Mouse (Mus musculus) frontal cortex, adult 2 months (tissue): ENCODE results near the gene Trappc2l. TPM values are rescaled to one million over a fixed set of nuclear protein-coding genes. Genes with fewer than 3 reads are reported as not detected.
A peak's percentile ranks its signal among the peaks of the same experiment; 100 is the strongest.
"Not testable (repeated sequence)": the region's sequence is repeated elsewhere in the genome, so short reads cannot be mapped to it uniquely, and the experiment has no call there.

ENCODE experiments used
- DNase-seq, 2 experiments: peaks; one replicate each; pipeline ENCODE4 v3.0.0; 2022; ENCODE audit warnings: low spot score in 1 of 2; ENCODE audit errors: extremely low spot score in 1 of 2
- polyA plus RNA-seq: library from polyadenylated mRNA; depleted of rRNA; stranded (reverse); fragments of >200 nt; gene quantifications from 2 replicates; pipeline ENCODE4 v1.2.3, GENCODE M21; 2012; rRNA removed

Gene Trappc2l
- polyA plus RNA-seq: 130 and 153 TPM in 2 replicates

DNA sequence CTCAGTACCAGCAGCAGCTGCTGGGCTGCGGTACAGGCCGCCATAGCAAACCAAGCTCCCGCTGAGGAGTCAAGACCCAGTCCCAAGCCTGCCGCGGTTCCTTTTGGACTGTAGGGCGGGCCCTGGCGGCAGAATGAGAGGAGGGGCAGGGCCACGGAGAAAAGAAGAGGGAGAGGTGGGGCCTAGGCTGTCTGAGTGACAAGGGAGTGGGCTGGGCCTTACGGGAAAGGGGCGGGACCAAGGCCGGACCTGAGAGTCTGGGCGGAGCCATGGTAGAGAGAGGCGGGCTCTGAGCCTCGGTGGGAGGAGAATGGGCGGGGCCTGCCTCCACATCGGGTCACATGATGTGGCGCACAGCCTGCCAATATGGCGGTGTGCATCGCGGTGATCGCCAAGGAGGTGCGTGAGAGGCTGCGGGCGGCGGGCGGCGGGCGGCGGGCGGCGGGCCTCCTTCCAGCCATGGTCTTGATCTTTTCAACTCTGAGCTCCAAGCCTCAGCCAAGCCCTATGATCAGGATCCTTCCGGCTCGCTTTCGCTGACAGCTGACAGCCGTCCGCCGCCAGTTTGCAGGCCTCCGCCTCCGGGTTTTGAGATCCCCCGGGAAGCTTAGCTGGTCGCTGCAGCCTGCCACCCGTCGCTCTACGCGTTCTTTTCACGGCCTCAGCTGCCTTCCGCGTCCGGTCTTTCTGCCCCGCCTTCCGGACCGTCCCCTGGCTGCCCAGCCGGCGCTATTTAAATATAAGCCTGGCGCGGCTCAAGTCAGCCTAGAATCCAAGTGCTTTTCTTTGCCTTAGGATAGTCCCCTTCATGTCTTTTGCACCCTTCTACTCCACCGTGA is at the start of gene Trappc2l, which contains the start of gene Galns:
Gene Trappc2l, plus strand, starts transcription at position 346 of the 839 bp plus-strand sequence.
Gene Galns, minus strand, starts transcription at position 169 of the 839 bp plus-strand sequence.
- DNase-seq: peak; percentile 94 to 95

- DNase-seq: no peak
These were observed 46.8 kb upstream of the Trappc2l start for GRCm38 (mm10) chr8:122564363-122565352.

DNA sequence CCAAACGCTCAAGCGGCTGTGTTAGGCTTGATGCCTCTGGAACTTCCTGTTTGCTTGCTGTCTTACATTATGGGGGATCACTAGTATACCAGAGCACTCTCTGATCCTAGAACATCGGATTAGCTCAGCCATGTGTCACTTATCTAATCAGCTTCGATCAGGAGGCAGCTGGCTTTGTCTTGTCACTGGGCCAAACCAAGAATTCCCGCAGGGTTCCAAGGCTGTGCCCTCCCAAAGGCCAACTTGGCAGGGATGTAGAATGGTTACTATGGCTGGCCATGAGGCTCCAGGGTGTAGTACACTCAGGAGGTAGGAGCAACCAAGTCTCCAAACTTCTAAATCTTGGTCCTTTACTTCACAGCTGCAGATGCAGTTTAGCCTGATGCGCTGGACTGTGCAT is 44.7 kb upstream of the Trappc2l start:
- no peak for DNase-seq

- peak; percentile 91 to 97 for DNase-seq
These were observed 43.9 kb upstream of the Trappc2l start, which contains the start of gene Cdt1 for GRCm38 (mm10) chr8:122567361-122568108. Gene Cdt1, plus strand, starts transcription at chr8:122568015.

GRCm38 (mm10) chr8:122568109-122568504 is 43.3 kb upstream of the Trappc2l start:
- DNase-seq: no peak

DNA sequence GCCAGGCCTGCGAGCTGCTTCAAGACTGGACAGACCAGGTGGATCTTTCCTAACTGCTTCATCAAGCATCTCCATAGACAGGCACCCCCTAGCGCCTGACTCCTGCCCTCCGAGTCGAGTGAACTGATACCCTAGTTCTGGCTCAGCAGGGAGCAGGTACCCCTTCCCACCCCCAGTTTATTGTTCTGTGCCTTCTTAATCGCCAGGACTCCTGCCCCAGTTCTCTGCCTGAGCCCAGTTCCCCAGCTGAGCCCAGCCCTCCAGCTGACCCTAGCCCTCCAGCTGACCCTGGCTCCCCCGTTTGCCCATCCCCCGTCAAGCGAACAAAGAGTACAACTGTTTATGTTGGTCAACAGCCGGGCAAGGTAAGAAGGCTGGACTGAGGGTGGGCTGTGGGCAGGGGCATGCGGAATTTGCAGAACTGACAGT is 42.5 kb upstream of the Trappc2l start:
- DNase-seq: no peak

- DNase-seq: no peak
These were observed 42.1 kb upstream of the Trappc2l start for GRCm38 (mm10) chr8:122569329-122569728.

- no peak for DNase-seq
These were observed 41.4 kb upstream of the Trappc2l start for GRCm38 (mm10) chr8:122569996-122570395.

DNA sequence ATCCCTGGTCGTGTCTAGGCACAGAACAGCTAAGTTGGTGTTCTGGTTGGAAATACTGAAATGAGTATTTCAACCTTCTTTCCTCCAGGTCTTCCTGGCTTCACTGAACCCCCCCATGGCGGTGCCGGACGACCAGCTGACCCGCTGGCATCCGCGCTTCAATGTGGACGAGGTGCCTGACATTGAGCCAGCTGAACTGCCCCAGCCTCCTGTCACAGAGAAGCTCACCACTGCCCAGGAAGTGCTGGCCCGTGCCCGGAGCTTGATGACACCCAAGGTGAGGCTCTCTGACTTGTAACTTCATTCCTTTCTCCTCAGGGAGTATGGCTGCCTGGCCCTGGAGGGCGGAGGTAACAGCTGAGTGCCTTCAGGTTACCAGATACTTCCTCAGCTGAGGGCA is 40.3 kb upstream of the Trappc2l start:
- no peak for DNase-seq

DNA sequence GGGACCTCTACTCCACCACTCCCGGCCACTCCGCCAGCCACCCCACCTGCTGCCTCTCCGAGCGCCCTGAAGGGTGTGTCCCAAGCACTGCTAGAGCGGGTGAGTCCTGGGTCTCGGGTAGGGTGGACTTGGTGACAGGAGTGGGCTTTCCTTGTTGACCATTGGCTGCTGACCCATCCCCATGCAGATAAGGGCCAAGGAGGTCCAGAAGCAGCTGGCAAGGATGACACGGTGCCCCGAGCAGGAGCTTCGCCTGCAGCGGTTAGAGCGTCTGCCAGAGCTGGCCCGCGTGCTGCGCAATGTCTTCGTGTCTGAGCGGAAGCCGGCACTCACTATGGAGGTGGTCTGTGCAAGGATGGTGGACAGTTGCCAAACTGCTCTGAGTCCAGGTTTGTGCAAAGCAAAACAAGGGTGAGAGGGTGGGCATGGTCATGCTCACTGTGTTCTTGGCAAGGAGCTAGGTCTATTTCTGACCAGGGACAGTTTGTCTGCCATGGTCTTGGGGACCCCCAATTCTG is 39.6 kb upstream of the Trappc2l start:
- no peak for DNase-seq

DNA sequence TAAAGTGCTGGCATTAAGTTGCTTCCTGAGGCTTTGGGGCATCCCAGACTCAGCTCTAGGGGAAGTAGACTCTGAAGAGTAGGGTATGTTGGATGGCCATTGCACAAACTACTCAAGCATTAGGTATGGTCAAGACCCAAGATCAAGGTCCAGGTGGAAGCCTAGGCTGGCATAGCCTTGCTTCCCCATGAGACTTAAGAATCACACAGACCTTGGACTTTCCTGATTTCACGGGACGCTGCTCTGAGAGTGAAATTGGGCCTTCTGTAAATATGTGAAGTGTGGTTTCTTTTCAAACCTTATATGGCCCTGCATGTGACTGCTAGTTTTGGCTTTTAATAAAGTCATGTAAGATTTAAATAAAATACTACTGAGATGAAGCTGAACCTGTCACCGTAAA is 38.7 kb upstream of the Trappc2l start:
- DNase-seq: no peak

- DNase-seq: not testable (repeated sequence)
These were observed 38.3 kb upstream of the Trappc2l start for GRCm38 (mm10) chr8:122573176-122573575.

- DNase-seq: no peak
These were observed 37.9 kb upstream of the Trappc2l start for GRCm38 (mm10) chr8:122573577-122573976.

DNA sequence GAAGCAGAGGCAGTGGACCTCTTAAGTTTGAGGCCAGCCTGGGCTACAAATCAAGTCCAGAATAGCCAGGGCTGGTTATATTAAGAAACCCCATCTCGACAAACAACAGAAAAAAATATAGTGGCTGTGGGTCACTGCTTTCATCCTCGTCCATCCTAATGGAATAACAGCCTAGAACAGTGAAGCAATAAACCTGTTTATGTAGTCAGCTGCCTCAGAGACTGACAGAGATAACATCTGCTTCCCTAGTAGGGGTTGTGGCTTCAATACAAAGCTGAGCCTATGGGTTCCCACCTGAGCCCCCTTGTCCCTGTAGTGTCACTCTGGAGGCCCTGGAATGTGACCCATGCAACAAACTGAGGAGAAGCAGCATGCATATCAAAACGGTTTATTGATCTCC is 37.2 kb upstream of the Trappc2l start:
- no peak for DNase-seq

DNA sequence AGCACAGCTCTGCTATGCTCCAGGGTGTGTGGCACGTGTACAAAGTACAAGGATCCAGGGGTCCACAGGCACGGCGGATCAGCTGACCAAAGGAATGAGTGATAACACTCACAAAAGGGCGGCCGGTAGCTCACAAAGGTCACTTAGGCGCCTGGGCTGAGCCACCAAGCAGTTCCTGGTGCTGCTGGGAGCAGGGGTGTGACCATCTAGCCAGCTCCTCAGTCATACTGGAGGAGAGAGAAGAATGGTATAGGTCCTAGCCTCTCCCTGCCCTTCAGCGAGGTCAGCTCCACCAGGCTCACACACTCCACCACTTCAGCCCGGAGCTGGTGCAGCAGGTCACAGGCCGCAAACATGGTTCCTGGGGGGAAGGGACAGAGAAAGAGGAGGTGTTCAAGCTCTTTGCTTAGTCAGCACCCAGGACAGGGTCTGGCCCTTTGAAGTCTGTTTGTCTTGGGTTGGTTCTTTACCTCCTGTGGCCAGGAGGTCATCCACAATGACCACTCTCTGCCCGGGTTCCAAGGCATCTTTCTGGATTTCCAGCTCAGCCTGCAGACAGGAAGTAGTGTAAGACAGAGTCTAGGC is 36.7 kb upstream of the Trappc2l start:
- no peak for DNase-seq

DNA sequence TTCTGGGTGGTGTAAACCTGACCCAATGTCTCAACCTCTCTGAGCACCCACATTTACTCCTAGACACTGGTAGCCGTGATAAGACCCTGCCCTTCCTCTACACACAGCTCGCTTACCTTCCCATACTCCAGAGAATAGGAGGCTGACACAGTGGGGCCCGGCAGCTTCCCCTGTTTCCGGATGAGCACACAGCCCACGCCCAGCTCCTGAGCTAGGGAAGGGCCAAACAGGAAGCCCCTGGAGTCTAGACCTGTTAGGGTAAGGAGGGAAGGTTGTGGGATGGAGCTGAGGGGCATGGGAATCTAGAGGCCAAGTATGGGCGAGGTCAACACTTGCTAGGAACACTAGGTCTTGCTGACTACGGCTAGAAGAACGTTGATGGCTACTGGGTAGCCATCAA is 36.2 kb upstream of the Trappc2l start:
- no peak for DNase-seq

GRCm38 (mm10) chr8:122575735-122576647 is 35.4 kb upstream of the Trappc2l start:
- peak in 1 of 2 experiments; percentile 28 for DNase-seq

- peak; percentile 90 to 94 for DNase-seq
These were observed 34.8 kb upstream of the Trappc2l start, which contains the start of gene Aprt for GRCm38 (mm10) chr8:122576648-122577022. Gene Aprt, minus strand, starts transcription at chr8:122576909.

- DNase-seq: no peak
These were observed 34.3 kb upstream of the Trappc2l start for GRCm38 (mm10) chr8:122577116-122577515.
